Mouse (Mus musculus) ES-E14 (cell line): ENCODE data around the gene Sept9. TPM values are rescaled to one million over a fixed set of nuclear protein-coding genes. Genes with fewer than 3 reads are reported as not detected.

Source experiments
- DNase-seq: peaks from one replicate; pipeline ENCODE4 v3.0.0-alpha.2; 2013; ENCODE audit warnings: low read depth, low spot score
- H3K27ac ChIP-seq: 2 replicates; pipeline ENCODE4 v1.5.1; 2012; ENCODE audit warnings: low read depth, mild to moderate bottlenecking, low read length, moderate library complexity, mixed read lengths; ENCODE audit not compliant: poor library complexity, insufficient read depth, severe bottlenecking
- H3K36me3 ChIP-seq: 2 replicates; pipeline ENCODE4 v1.6.1; 2012; ENCODE audit warnings: mild to moderate bottlenecking, low read length, moderate library complexity, mixed read lengths; ENCODE audit not compliant: control insufficient read depth, poor library complexity, insufficient read depth, severe bottlenecking
- H3K4me1 ChIP-seq, 2 experiments: fragments of 150-350 bp in 1 of 2; sonication (generic) in 1 of 2; 2 replicates each; pipeline ENCODE4 v1.6.1; 2012; ENCODE audit warnings: low read length in 2 of 2, mild to moderate bottlenecking in 1 of 2, mixed read lengths in 1 of 2; ENCODE audit not compliant: control insufficient read depth in 2 of 2, insufficient read depth in 2 of 2, poor library complexity in 1 of 2
- H3K4me3 ChIP-seq, 2 experiments: fragments of 150-350 bp in 1 of 2; sonication (generic) in 1 of 2; 2 replicates each; pipeline ENCODE4 v1.5.1; 2012; ENCODE audit warnings: low read length in 2 of 2, low read depth in 1 of 2, mild to moderate bottlenecking in 1 of 2, mixed read lengths in 1 of 2; ENCODE audit not compliant: insufficient read depth in 1 of 2, poor library complexity in 1 of 2, severe bottlenecking in 1 of 2
- H3K9ac ChIP-seq: 2 replicates; pipeline ENCODE4 v1.6.1; 2012; ENCODE audit warnings: low read depth, mild to moderate bottlenecking, low read length, mixed read lengths; ENCODE audit not compliant: poor library complexity, insufficient read depth, severe bottlenecking
- H3K9me3 ChIP-seq: fragments of 150-350 bp; sonication (generic); 2 replicates; pipeline ENCODE4 v1.6.1; 2012; ENCODE audit warnings: low read depth, mild to moderate bottlenecking, low read length; ENCODE audit not compliant: control insufficient read depth, insufficient read depth
- CHD2 ChIP-seq: IDR thresholded peaks from 2 replicates; pipeline ENCODE4 v1.6.1; 2014; ENCODE audit warnings: mild to moderate bottlenecking, low read depth, low read length, inconsistent platforms
- HCFC1 ChIP-seq: IDR thresholded peaks from 2 replicates; pipeline ENCODE4 v1.6.1; 2012; ENCODE audit warnings: low read length, inconsistent platforms, borderline replicate concordance; ENCODE audit not compliant: insufficient read depth
- MAFK ChIP-seq: IDR thresholded peaks from 2 replicates; pipeline ENCODE4 v1.6.1; 2014; ENCODE audit warnings: mild to moderate bottlenecking, low read depth, low read length, inconsistent platforms; ENCODE audit not compliant: insufficient read depth
- ZC3H11A ChIP-seq: IDR thresholded peaks from 2 replicates; pipeline ENCODE4 v1.6.1; 2012; ENCODE audit warnings: low read depth, mild to moderate bottlenecking, inconsistent platforms, low read length, borderline replicate concordance
- ZNF384 ChIP-seq: IDR thresholded peaks from 2 replicates; pipeline ENCODE4 v1.6.1; 2012; ENCODE audit warnings: low read depth, low read length, inconsistent platforms
- in situ Hi-C, 2 experiments: fragments of 600-800 bp; cut with MboI; formaldehyde crosslinking; loops; one replicate each; pipeline ENCODE4 v1.15.1; 2025; ENCODE audit warnings: low sequenced_read_pairs in 2 of 2, inconsistent platforms in 1 of 2; ENCODE audit not compliant: unreplicated experiment in 2 of 2
- total RNA-seq: library from RNA; depleted of rRNA; stranded (reverse); fragments of 300-350 nt; gene quantifications from 2 replicates; pipeline ENCODE4 v1.2.3, GENCODE M21; 2012

The Sept9 gene
- total RNA-seq, 1 experiment, result 65.7 TPM

DNA sequence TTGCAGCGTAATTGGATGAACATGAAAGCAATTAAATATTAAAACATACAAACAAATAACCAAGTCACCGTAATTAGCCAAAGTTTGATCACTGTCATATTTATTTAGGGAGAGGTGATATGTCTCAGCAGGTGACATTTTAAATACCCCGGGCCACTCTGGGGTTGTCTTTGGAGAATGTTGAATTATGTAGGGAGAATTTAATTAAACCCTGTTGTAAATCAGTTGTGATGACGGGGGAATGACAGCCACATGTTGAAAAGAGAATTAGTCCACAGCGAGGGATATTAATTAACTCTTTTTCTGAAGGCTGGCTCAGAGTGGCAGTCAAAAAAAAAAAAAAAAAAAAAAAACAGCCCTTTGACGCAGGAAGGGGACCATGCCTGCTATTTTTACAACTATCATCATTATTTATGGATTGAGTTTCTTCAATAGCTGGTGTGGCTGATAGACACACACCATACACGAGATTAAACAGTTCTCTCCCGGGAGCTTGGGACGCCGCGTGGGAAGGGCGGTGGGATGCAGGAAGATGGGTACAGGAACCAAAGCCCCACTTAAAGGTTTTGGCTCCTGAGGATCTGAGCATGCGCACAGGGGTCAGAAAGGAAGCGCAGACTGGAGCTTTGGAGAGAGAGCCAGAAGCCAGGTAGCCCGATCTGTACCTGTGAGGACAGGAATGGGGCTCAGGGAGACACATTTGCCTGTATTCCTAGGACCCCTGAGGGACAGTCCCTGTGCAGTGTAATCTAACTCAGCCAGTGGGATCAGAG, 186.1 kb downstream of the Sept9 start:
- H3K4me3 ChIP-seq, result no peak overlapping the region
- H3K9me3 ChIP-seq, result no peaks in the 10 kb centered on the region
- no peaks in the 10 kb centered on the region for H3K36me3 ChIP-seq
- DNase-seq, result no peak
- in situ Hi-C loops, result loop anchor here in 1 of 2 experiments (25.0 kb wide), 1 partner anchor 427 kb away; the partner anchor contains the start of genes Gm20708 and Syngr2
- peaks cover 7 to 15% of the 10 kb centered on the region in 2 experiments; a peak in 3 of 4 replicates for H3K4me1 ChIP-seq
- no peak overlapping the region for H3K9ac ChIP-seq
- TF ChIP-seq MAFK (no peak), ZC3H11A (no peak), ZNF384 (no peak), HCFC1 (no peak), CHD2 (no peak)
- no peak overlapping the region for H3K27ac ChIP-seq

DNA sequence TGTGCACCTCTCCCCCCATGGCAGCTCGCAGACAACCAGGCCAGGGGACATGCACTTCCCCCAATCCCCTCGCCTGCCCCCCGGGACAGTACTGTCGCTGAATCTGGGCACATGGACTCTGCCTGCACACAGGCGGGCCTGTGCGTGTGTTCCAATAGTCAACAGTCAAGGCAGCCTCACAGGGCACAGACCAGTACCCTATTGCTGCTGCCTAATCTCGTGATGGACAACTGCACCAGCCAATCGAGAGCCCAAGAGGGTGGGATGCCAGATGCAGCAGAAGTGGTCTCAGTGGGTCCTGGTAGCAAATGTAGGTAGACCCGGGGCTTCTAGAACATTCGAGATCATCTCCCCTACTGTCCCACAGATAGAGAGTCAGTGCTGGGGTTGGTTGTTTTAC, 187.8 kb downstream of the Sept9 start:
- H3K4me1 ChIP-seq, result peaks cover 7 to 23% of the 10 kb centered on the region in 2 experiments; a peak in 3 of 4 replicates
- no peak overlapping the region for H3K27ac ChIP-seq
- in situ Hi-C loops, result loop anchor here in 1 of 2 experiments (25.0 kb wide), 1 partner anchor 425 kb away; the partner anchor contains the start of genes Gm20708 and Syngr2
- DNase-seq, result peak; percentile 70
- TF ChIP-seq HCFC1, result no peak
- TF ChIP-seq ZC3H11A, result no peak
- TF ChIP-seq MAFK, result no peak
- peak; percentile 72; the same call in 1 of the 2 replicates for TF ChIP-seq CHD2
- H3K4me3 ChIP-seq, result no peak overlapping the region; a peak in 1 of 4 replicates
- no peaks in the 10 kb centered on the region for H3K36me3 ChIP-seq
- no peaks in the 10 kb centered on the region for H3K9me3 ChIP-seq
- H3K9ac ChIP-seq, result 0 out of 2 replicates have a peak overlapping the region, but pooled peaks have one; percentile 8

DNA sequence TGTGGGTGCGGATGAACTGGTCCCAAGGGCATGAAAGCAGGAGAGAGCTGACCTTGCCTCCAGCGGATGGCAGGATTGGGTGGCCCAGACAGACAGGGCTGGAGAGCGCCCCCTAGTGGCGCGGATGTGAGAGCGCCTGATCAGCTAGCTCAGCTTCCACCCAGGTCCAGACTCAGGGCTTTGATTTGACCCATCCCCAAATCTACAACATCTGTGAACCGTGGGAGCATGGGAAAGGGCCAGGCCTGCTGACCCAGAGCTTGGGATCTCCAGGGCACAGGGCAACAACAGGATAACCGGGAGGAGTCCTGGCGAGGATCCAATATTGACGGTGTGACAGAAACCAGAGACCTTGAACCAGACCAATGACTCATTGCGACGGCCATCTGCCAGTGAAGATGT, 190.5 kb downstream of the Sept9 start:
- DNase-seq, result no peak
- Histone ChIP-seq H3K9ac (no peak overlapping the region), H3K4me1 (peaks cover 4 to 32% of the 10 kb centered on the region in 2 experiments; a peak in 1 of 4 replicates), H3K27ac (no peak overlapping the region), H3K9me3 (no peaks in the 10 kb centered on the region), H3K36me3 (no peaks in the 10 kb centered on the region), H3K4me3 (no peak overlapping the region)
- TF ChIP-seq ZNF384 (no peak), MAFK (no peak), HCFC1 (no peak), ZC3H11A (peak; percentile 37; the same call in 1 of the 2 replicates), CHD2 (no peak)
- in situ Hi-C loops, result loop anchor here in 1 of 2 experiments (25.0 kb wide), 1 partner anchor 422 kb away; the partner anchor contains the start of genes Gm20708 and Syngr2

DNA sequence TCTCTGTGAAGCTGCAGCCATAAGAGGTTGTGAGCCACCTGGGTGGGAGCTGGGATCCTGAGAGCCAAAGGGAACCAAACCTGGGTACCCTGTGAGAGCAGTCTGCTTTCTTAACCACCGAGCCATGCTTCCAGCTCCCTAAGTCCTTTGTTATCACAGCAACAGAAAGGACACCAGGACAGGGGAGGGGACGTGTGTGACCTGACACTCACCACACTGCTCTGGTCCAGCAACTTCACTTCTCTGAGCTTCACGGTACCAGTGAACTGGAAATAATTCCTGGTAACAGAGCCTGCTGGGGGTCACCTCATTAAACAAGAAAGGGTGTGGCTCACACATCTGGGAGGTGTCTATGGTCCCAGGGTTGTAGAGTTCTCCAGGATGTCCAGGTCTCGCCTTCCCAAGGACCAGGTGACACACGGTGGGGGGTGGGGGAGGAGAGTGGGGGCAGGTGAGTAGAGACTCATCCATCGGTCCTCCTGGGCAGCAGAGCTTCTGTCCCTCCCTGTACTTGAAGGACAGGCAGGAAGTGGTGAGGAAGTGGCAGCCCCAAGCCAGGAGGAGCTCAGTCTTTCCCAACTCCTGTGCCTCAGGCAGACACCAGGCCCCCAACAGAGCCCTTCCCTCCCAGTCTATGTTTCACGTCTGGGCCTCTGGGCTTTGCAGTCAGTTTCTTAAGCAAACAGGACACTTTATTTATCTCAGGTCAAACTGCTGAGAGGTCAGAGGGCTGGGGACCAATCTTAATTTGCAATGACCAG, 191.5 kb downstream of the Sept9 start:
- H3K27ac ChIP-seq, result no peak overlapping the region
- DNase-seq, result no peak
- peaks cover 2 to 36% of the 10 kb centered on the region in 2 experiments; a peak in 1 of 4 replicates for H3K4me1 ChIP-seq

More for the DNA sequence above, 191.5 kb downstream of the Sept9 start:
- no peaks in the 10 kb centered on the region for H3K9me3 ChIP-seq
- H3K36me3 ChIP-seq, result no peaks in the 10 kb centered on the region
- no peak overlapping the region for H3K9ac ChIP-seq
- in situ Hi-C loops, result loop anchor here in 1 of 2 experiments (25.0 kb wide), 1 partner anchor 421 kb away; the partner anchor contains the start of genes Gm20708 and Syngr2
- no peak overlapping the region for H3K4me3 ChIP-seq
- TF ChIP-seq CHD2 (no peak), MAFK (no peak), HCFC1 (no peak), ZNF384 (no peak), ZC3H11A (no peak)
